Mouse (Mus musculus) neural tube, embryonic 15.5 days (tissue): ENCODE data around the gene Cd164l2. TPM values are rescaled to one million over a fixed set of nuclear protein-coding genes. Genes with fewer than 3 reads are reported as not detected.

ENCODE experiments used
- microRNA-seq: library from miRNA; unstranded; fragments of <30 nt; microRNA quantifications from one replicate; pipeline ENCODE4, GENCODE M21; 2017
- polyA plus RNA-seq: library from polyadenylated mRNA; unstranded; fragments of >200 nt; fragmentation: Nextera tagmentation; extraction: Ambion mirVana; gene quantifications from 2 replicates; pipeline ENCODE4 v1.2.1, GENCODE M21; 2015

Gene Cd164l2
- polyA plus RNA-seq, 1 experiment from 2014 or later = 2.6 TPM

Small RNA genes within 50 kb of the gene (microRNA-seq; reads per million reads assigned to microRNA genes)
- not detected for gene Mir7017

Other genes starting within 250 kb of the Cd164l2 start
- 0.23 and 0.91 TPM in 2 replicates for gene Fgr, start 238.0 kb upstream of the Cd164l2 start, polyA plus RNA-seq
- 11.0 TPM in 2 replicates for gene Ahdc1, start 200.9 kb upstream of the Cd164l2 start, polyA plus RNA-seq
- gene Wasf2, start 81.6 kb upstream of the Cd164l2 start, polyA plus RNA-seq = 22.2 and 45.6 TPM in 2 replicates
- 1.3 and 2.5 TPM in 2 replicates for gene Gpr3, start 405 bp downstream of the Cd164l2 start, polyA plus RNA-seq
- 3.0 and 4.0 TPM in 2 replicates for gene Map3k6, start 28.7 kb downstream of the Cd164l2 start, polyA plus RNA-seq
- 0.20 and 6.0 TPM in 2 replicates for gene Sytl1, start 51.0 kb downstream of the Cd164l2 start, polyA plus RNA-seq
- gene Tmem222, start 65.7 kb downstream of the Cd164l2 start, polyA plus RNA-seq = 115 and 117 TPM in 2 replicates
- 19.3 and 19.6 TPM in 2 replicates for gene Wdtc1, start 141.3 kb downstream of the Cd164l2 start, polyA plus RNA-seq
- gene Slc9a1, start 157.6 kb downstream of the Cd164l2 start, polyA plus RNA-seq = 8.4 and 9.9 TPM in 2 replicates